Mouse (Mus musculus) R1 (cell line): ENCODE results near the gene Hcn3.
"Not testable (repeated sequence)": the region's sequence is repeated elsewhere in the genome, so short reads cannot be mapped to it uniquely, and the experiment has no call there.

Experiments used
- DNase-seq: peaks from one replicate; pipeline ENCODE4 v3.0.0-alpha.2; 2018; ENCODE audit warnings: low read depth, low spot score

Gene Hcn3

GRCm38 (mm10) chr3:89181749-89182500 is 21.9 kb upstream of the Hcn3 start:
- DNase-seq, result no peak

- no peak for DNase-seq
Measured at GRCm38 (mm10) chr3:89179056-89179455, 19.1 kb upstream of the Hcn3 start.

DNA sequence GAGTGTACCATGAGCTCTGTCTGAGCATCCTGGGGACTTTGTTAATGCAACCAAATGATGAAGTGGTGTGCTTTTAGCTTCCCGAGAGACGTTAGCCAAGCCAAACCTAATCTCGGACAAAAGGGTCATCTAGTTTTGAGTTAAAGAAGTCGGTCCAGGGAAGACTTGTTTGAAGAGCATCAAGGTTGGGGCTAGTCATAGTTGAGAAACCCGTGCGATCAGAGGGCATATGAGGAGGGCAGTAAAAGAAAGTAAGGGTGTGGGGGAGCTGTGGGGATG is 18.1 kb upstream of the Hcn3 start:
- no peak for DNase-seq

DNA sequence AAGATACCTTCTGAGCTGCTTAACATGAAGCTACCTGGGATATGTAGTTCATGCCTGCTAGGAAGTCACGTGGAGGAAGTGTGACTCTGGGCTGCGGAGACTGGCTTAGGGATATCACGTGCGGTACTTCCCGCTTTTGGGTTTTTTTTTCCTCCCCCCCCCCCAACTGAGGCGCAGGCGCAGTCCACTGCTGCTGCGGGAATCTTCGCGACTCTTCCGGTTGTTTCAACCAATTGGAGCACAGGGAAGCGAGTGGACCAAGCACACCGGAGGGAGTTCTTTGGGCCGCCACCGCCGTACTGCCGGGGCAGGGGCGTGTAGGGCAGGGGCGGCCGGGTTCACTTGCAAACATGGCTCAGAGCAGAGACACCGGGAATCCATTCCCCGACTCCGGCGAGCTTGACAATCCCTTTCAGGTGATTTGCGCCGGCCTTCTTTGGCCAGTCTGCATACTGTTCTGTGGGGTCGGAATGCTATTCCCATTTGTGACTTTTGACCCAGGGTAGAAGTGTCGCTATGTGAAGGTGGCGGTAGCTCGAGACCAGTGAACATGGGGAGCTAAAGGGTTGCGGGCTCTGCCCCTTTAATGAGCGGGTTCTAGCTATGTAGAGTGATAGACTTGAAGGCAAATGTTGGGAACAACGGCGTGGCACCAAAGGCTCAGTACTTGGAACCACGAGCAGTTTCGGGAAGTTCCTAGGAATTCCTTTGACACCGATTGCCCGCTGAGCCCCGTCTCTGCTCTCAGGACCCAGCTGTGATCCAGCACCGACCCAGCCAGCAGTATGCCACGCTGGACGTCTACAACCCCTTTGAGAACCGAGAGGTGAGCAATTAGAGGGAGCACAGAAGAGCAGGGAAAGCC is 17.5 kb upstream of the Hcn3 start, which contains the start of gene Scamp3:
Scamp3 (plus strand) TSS at position 232 of the 865 bp plus-strand sequence.
- DNase-seq, result peak; percentile 99

DNA sequence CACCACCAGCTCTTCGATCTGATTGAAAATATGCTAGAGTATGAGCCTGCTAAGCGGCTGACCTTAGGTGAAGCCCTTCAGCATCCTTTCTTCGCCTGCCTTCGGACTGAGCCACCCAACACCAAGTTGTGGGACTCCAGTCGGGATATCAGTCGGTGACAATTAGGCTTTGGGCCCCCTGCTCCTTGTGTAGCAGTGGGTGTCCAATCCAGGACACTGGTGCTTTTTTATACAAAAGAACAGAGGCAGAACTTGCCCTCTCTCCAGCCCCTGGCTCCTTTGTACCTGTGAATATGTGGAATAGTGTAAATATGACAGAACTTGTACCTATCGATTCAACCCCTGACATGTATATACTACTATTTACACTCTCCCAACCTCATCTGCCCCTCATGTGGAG is 16.4 kb upstream of the Hcn3 start:
- no peak for DNase-seq

- no peak for DNase-seq
Measured at GRCm38 (mm10) chr3:89175544-89175943, 15.5 kb upstream of the Hcn3 start.

DNA sequence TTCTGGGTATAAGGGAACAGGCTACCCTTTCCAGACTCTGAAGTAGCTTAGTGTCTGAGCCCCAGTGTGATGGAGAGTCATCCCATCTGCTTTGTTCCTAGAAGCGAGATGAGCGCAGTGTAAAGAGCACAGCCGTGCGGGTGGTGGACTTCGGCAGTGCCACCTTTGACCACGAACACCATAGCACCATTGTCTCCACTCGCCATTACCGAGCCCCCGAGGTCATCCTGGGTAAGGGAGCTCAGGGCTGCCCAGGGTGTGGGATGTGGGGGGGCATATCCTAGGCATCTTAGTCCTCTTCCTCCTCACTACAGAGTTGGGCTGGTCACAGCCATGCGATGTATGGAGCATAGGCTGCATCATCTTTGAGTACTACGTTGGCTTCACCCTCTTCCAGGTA is 14.8 kb upstream of the Hcn3 start:
- DNase-seq, result no peak

DNA sequence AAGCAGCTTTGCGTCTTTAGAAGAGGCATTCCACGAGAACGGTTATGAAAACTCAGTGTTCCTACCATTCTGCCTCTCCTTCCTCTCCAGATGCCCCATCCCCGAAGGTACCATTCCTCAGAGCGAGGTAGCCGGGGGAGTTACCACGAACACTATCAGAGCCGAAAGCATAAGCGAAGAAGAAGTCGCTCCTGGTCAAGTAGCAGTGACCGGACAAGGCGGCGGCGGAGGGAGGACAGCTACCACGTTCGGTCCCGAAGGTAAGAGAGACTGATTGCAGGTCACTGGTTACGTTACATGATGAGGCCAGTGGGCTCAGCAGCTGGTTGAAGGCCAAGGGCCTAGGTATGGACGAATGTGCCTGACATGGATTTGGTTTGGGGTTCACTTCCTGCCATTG is 6.9 kb upstream of the Hcn3 start:
- no peak for DNase-seq

- DNase-seq, result no peak
Measured at GRCm38 (mm10) chr3:89165268-89165870, 5.4 kb upstream of the Hcn3 start.

GRCm38 (mm10) chr3:89164506-89165267 is 4.7 kb upstream of the Hcn3 start, which contains the start of gene Clk2:
TSS of gene Clk2 (plus strand) at chr3:89164795.
- DNase-seq, result peak; percentile 96

GRCm38 (mm10) chr3:89163643-89164245 is 3.7 kb upstream of the Hcn3 start:
- no peak for DNase-seq

- no peak for DNase-seq
Measured at GRCm38 (mm10) chr3:89163123-89163522, 3.1 kb upstream of the Hcn3 start.

- DNase-seq, result no peak
Measured at GRCm38 (mm10) chr3:89161786-89162185, 1.8 kb upstream of the Hcn3 start.

GRCm38 (mm10) chr3:89161207-89161606 is 1.2 kb upstream of the Hcn3 start:
- DNase-seq, result not testable (repeated sequence)

GRCm38 (mm10) chr3:89159211-89159610 is 785 bp downstream of the Hcn3 start:
- DNase-seq, result peak; percentile 75

DNA sequence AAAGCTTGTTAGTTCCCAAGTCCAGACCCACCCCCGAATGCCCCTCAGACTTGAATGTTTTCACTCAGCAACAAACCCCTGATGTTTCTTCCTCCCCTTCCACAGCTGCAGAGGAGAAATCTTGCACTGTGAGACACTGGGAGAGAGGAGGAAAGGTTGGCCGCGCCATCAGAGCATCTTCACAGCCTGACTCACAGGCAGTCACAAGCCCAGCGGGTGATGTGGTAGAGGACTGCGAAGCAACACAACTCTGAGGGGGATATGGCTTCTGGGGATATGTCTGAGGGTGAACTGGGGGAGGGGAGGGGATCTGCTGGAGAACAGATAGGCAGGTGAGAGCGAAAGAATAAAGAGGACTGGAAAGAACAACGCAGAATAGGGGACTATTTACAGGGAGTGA is 1.3 kb downstream of the Hcn3 start:
- no peak for DNase-seq

DNA sequence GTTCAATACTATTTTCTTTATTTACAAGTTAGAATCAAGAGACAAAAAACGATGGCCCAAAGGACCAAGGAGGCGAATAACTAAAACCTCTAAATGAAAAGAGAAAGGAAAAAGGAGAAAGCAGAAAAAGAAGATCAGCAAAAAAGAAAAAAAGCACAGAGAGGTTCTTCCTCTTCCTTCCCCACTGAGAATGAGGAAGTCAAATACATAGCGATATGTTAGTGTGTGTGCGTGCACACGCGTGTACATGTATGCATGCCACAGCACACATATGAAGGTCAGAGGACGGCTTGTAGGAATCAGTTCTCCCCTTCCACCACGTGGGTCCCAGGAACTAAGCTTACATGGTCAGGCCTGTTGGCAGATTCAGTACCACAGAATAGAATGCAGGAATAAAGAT is 3.0 kb downstream of the Hcn3 start:
- no peak for DNase-seq

DNA sequence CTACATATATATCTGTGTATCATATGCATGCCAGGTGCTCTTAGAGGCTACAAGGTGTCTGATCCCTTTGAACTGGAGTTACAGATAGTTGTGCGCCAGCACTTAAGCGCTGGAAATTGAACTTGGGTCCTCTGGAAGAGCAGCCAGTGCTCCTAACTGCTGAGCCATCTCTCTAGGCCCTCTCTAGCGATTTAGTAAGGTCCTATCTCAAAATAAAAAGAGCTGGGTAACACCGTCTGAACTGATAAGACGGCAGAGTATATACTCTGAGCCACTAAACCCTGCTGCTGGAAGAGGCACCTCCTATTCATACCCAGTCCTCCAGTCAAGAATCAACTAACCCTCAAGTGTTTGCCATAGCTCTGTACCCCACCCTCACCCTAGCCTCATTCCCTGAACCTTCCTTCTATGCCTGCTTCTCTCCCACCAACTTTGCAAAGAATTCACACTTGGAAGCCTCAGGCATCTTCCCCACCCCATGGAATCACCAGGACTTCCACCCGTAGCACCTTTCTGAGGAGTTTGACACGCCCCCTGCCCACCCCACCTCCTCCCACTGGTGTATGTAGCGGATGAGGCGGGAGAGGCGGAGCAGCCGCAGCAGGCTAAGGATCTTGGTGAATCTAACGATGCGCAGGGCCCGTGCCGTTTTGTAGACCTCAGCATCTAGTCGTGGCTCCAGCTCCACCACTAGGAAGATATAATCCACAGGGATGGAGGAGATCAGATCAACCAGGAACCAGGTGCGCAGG is 7.7 kb downstream of the Hcn3 start:
- DNase-seq, result peak; percentile 72

GRCm38 (mm10) chr3:89148567-89148966 is 11.4 kb downstream of the Hcn3 start:
- DNase-seq, result no peak

DNA sequence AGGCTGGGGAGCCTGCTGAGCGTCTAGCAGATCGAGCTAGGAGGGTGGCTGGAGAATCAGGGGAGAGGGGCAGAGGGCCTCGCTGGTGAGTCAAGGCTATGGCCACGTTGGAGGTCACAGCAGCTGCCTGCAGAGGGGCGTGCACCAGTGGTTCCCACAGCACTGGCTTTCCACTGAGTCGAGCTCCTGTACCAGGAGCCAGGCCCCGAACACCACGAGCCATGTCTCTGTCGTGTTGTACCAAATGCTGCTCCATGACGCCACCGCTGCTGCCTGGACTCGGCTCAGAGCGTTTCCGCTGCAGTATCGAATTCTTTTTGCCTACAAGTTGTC is 12.1 kb downstream of the Hcn3 start:
- DNase-seq, result peak; percentile 38
